Mouse (Mus musculus): ENCODE measurements around the gene Trim13. TPM values are rescaled to one million over a fixed set of nuclear protein-coding genes. Genes with fewer than 3 reads are reported as not detected.

Trim13 gene
- polyA plus RNA-seq, 1 experiment from 2014 or later, result 22.6 TPM

GRCm38 (mm10) chr14:61647182-61647880, 49.3 kb downstream of the Trim13 start:
- peak; percentile 59 for DNase-seq (ENCODE audit: low spot score)
- H3K27me3 ChIP-seq (ENCODE audit: insufficient read depth, poor library complexity, severe bottlenecking), result no peaks in the 10 kb centered on the region
- peaks cover 5% of the 10 kb centered on the region for H3K4me1 ChIP-seq (replicated peaks)
- WGBS, result under 1% methylated on average over 24 of the region's 24 CpGs
- peak overlapping the region; percentile 95 for H3K4me3 ChIP-seq
- H3K9me3 ChIP-seq, result no peaks in the 10 kb centered on the region
- peak overlapping the region; percentile 96 for H3K27ac ChIP-seq
- no peaks in the 10 kb centered on the region for H3K36me3 ChIP-seq

GRCm38 (mm10) chr14:61647881-61648684, 50.0 kb downstream of the Trim13 start:
- Histone ChIP-seq H3K27me3 (ENCODE audit: insufficient read depth, poor library complexity, severe bottlenecking) (no peaks in the 10 kb centered on the region), H3K27ac (peak overlapping the region; percentile 96), H3K9me3 (no peaks in the 10 kb centered on the region), H3K4me1 (replicated peaks) (peaks cover 5% of the 10 kb centered on the region), H3K36me3 (no peaks in the 10 kb centered on the region), H3K4me3 (peak overlapping the region; percentile 95)
- WGBS, result under 1% methylated on average over 92 of the region's 95 CpGs
- DNase-seq (ENCODE audit: low spot score), result peak; percentile 64

- Histone ChIP-seq H3K4me1 (replicated peaks) (peaks cover 5% of the 10 kb centered on the region), H3K9me3 (no peaks in the 10 kb centered on the region), H3K27ac (peak overlapping the region; percentile 96), H3K36me3 (no peaks in the 10 kb centered on the region), H3K27me3 (ENCODE audit: insufficient read depth, poor library complexity, severe bottlenecking) (no peaks in the 10 kb centered on the region), H3K4me3 (peak overlapping the region; percentile 95)
- 3% methylated on average over 62 of the region's 62 CpGs for WGBS
- peak; percentile 98 for DNase-seq (ENCODE audit: low spot score)
Measured at GRCm38 (mm10) chr14:61648685-61649504, 50.8 kb downstream of the Trim13 start.

- H3K4me1 ChIP-seq (replicated peaks), result peaks cover 5% of the 10 kb centered on the region
Measured at GRCm38 (mm10) chr14:61650291-61650960, 52.4 kb downstream of the Trim13 start.

More at GRCm38 (mm10) chr14:61650291-61650960, 52.4 kb downstream of the Trim13 start:
- Histone ChIP-seq H3K36me3 (no peaks in the 10 kb centered on the region), H3K27me3 (ENCODE audit: insufficient read depth, poor library complexity, severe bottlenecking) (no peaks in the 10 kb centered on the region), H3K27ac (no peak overlapping the region), H3K4me3 (no peak overlapping the region), H3K9me3 (no peaks in the 10 kb centered on the region)
- WGBS, result 43% methylated on average over 9 of the region's 9 CpGs
- DNase-seq (ENCODE audit: low spot score), result no peak

MicroRNA genes within 50 kb of the gene (microRNA counts, 519-probe panel; counts per million panel counts)
- 5,816 counts per million, percentile 97 among the panel's probes with 10 or more counts for microRNA mmu-miR-15a
- microRNA mmu-miR-16, result 6,653 counts per million, percentile 99 among the panel's probes with 10 or more counts

Other genes starting within 250 kb of the Trim13 start
- gene Ebpl, start 237.8 kb upstream of the Trim13 start, polyA plus RNA-seq (2016; fragmentation: Nextera tagmentation; extraction: Ambion mirVana), result 10.4 and 11.3 TPM in 2 replicates
- 70.5 and 80.9 TPM in 2 replicates for gene Kpna3, start 158.4 kb upstream of the Trim13 start, polyA plus RNA-seq (2016; fragmentation: Nextera tagmentation; extraction: Ambion mirVana)
- gene Spryd7, start 41.4 kb upstream of the Trim13 start, polyA plus RNA-seq (2016; fragmentation: Nextera tagmentation; extraction: Ambion mirVana), result 13.5 and 13.7 TPM in 2 replicates
- gene Kcnrg, start 9.2 kb downstream of the Trim13 start, polyA plus RNA-seq (2016; fragmentation: Nextera tagmentation; extraction: Ambion mirVana), result 0.39 and 0.84 TPM in 2 replicates